25 mouse cellular contexts compared by ENCODE assay signal in genomic region chr11:79676483-79676967, GRCm38 (mm10).
A peak's percentile ranks its signal among the peaks of the same experiment; 100 is the strongest.
DNase-seq lines count a peak whose midpoint lies in the region; ATAC-seq lines count a peak whose summit lies in the region.
"Had no signal": no experiment of that assay in that cellular context is flagged by ENCODE, and none has a peak within 500 bp of the region (broad histone marks: within the 10 kb centered on the region; RNA-seq: fewer than 3 reads in every experiment).

No protein-coding gene starts in this region.

- WGBS in hindbrain, embryonic 13.5 days, result 68% methylated on average over 2 of the region's 2 CpGs
- 77% methylated on average over 2 of the region's 2 CpGs for WGBS in hindbrain, embryonic 11.5 days
- WGBS in midbrain, embryonic 12.5 days, result 87% methylated on average over 2 of the region's 2 CpGs
- 70% methylated on average over 2 of the region's 2 CpGs for whole genome bisulfite sequencing in midbrain, embryonic 14.5 days
- 90% methylated on average over 2 of the region's 2 CpGs for WGBS in limb, embryonic 13.5 days

- no peak overlapping the region for H3K4me3 ChIP-seq in hindbrain, embryonic 13.5 days
- H3K4me3 ChIP-seq in hindbrain, embryonic 11.5 days (ENCODE audit: low read depth, low read length), result no peak overlapping the region
- no peak overlapping the region for H3K4me3 ChIP-seq in midbrain, embryonic 12.5 days
- H3K4me3 ChIP-seq in midbrain, embryonic 14.5 days (replicated peaks; ENCODE audit: low read depth, low read length), result no peak overlapping the region
- H3K4me3 ChIP-seq in limb, embryonic 13.5 days, result no peak overlapping the region
- H3K4me3 ChIP-seq: forebrain, embryonic 15.5 days; heart, embryonic 15.5 days; lung, embryonic 15.5 days; midbrain, embryonic 10.5 days had no signal

- DNase-seq in hindbrain, embryonic 11.5 days (ENCODE audit: low spot score), result no peak
- no peak for DNase-seq in midbrain, embryonic 14.5 days
- DNase-seq in c-Kit-positive CD71-positive TER-119-positive erythroid progenitor cells, embryonic 14.5 days (ENCODE audit: low spot score), result no peak
- DNase-seq: adrenal gland, postnatal 10 days; B cell, adult 2 months; cerebellum, postnatal 10 days; gastrocnemius, postnatal 36 days; heart, postnatal 4 days; layer of hippocampus, postnatal 36 days; retina, postnatal 1 day; right cerebral cortex, postnatal 4 days; thymus, postnatal 25 days had no signal

- no peaks in the 10 kb centered on the region for H3K9me3 ChIP-seq in hindbrain, embryonic 13.5 days
- H3K9me3 ChIP-seq in hindbrain, embryonic 11.5 days (ENCODE audit: control insufficient read depth, low read length), result no peaks in the 10 kb centered on the region
- H3K9me3 ChIP-seq in midbrain, embryonic 12.5 days, result no peaks in the 10 kb centered on the region
- no peaks in the 10 kb centered on the region for H3K9me3 ChIP-seq in midbrain, embryonic 14.5 days (ENCODE audit: control insufficient read depth, low read length)
- H3K9me3 ChIP-seq in limb, embryonic 13.5 days, result no peaks in the 10 kb centered on the region
- H3K9me3 ChIP-seq: forebrain, embryonic 15.5 days; heart, embryonic 15.5 days; lung, embryonic 15.5 days; midbrain, embryonic 10.5 days had no signal

- H3K4me1 ChIP-seq in hindbrain, embryonic 13.5 days (replicated peaks), result peaks cover 60% of the 10 kb centered on the region
- H3K4me1 ChIP-seq in hindbrain, embryonic 11.5 days (replicated peaks; ENCODE audit: control insufficient read depth, insufficient read depth, low read length), result 0 out of 2 replicates have a peak, but pooled peaks cover 3% of the 10 kb centered on the region
- peaks cover 23% of the 10 kb centered on the region for H3K4me1 ChIP-seq in midbrain, embryonic 12.5 days
- peaks cover 24% of the 10 kb centered on the region for H3K4me1 ChIP-seq in midbrain, embryonic 14.5 days (ENCODE audit: control insufficient read depth, insufficient read depth, low read length)
- peaks cover 60% of the 10 kb centered on the region for H3K4me1 ChIP-seq in limb, embryonic 13.5 days

- H3K27ac ChIP-seq in hindbrain, embryonic 13.5 days, result peak overlapping the region; percentile 76; the same call in 1 of the 2 replicates
- no peak overlapping the region for H3K27ac ChIP-seq in hindbrain, embryonic 11.5 days (ENCODE audit: low read depth, low read length)
- H3K27ac ChIP-seq in midbrain, embryonic 12.5 days (replicated peaks), result peak overlapping the region; percentile 31; the same call in 1 of the 2 replicates
- H3K27ac ChIP-seq in midbrain, embryonic 14.5 days (replicated peaks; ENCODE audit: low read depth, low read length), result no peak overlapping the region
- peak overlapping the region; percentile 53; the same call in 1 of the 2 replicates for H3K27ac ChIP-seq in limb, embryonic 13.5 days
- H3K27ac ChIP-seq: forebrain, embryonic 15.5 days; heart, embryonic 15.5 days; liver, embryonic 14.5 days; lung, embryonic 15.5 days; macrophage; stomach, postnatal 0 days had no signal

- H3K27me3 ChIP-seq in hindbrain, embryonic 13.5 days, result no peaks in the 10 kb centered on the region
- no peaks in the 10 kb centered on the region for H3K27me3 ChIP-seq in hindbrain, embryonic 11.5 days (ENCODE audit: control insufficient read depth, insufficient read depth, low read length)
- H3K27me3 ChIP-seq in midbrain, embryonic 12.5 days, result no peaks in the 10 kb centered on the region
- H3K27me3 ChIP-seq in midbrain, embryonic 14.5 days (ENCODE audit: control insufficient read depth, insufficient read depth, low read length), result no peaks in the 10 kb centered on the region
- no peaks in the 10 kb centered on the region for H3K27me3 ChIP-seq in limb, embryonic 13.5 days
- H3K27me3 ChIP-seq: forebrain, embryonic 15.5 days; lung, embryonic 15.5 days; Patski had no signal

- peak overlapping the region; percentile 46; the same call in 1 of the 2 replicates for H3K9ac ChIP-seq in hindbrain, embryonic 13.5 days
- no peak overlapping the region for H3K9ac ChIP-seq in hindbrain, embryonic 11.5 days (ENCODE audit: low read depth, low read length)
- H3K9ac ChIP-seq in midbrain, embryonic 12.5 days (replicated peaks), result no peak overlapping the region; the same call in 1 of the 2 replicates
- H3K9ac ChIP-seq in midbrain, embryonic 14.5 days (replicated peaks; ENCODE audit: low read length), result no peak overlapping the region
- H3K9ac ChIP-seq in limb, embryonic 13.5 days, result no peak overlapping the region
- H3K9ac ChIP-seq: forebrain, embryonic 15.5 days; heart, embryonic 15.5 days; liver, embryonic 14.5 days; lung, embryonic 15.5 days had no signal

- ATAC-seq in hindbrain, embryonic 13.5 days (ENCODE audit: low FRiP score), result no peak
- ATAC-seq in hindbrain, embryonic 11.5 days (ENCODE audit: low FRiP score), result no peak
- ATAC-seq in midbrain, embryonic 12.5 days (ENCODE audit: low FRiP score, low read depth), result no peak
- no peak for ATAC-seq in midbrain, embryonic 14.5 days (ENCODE audit: low FRiP score, low TSS enrichment)
- peak; percentile 81 for ATAC-seq in CD4-positive, CD25-positive, alpha-beta regulatory T cell, adult 4 months
- no peak for ATAC-seq in limb, embryonic 13.5 days (ENCODE audit: low FRiP score, low read depth)
- ATAC-seq in erythroblast, adult 5-6 weeks (replicated peaks; ENCODE audit: low FRiP score, poor library complexity, severe bottlenecking), result no peak
- ATAC-seq: forebrain, embryonic 15.5 days; Patski had no signal

- H3K4me2 ChIP-seq in hindbrain, embryonic 13.5 days, result no peak overlapping the region
- no peak overlapping the region for H3K4me2 ChIP-seq in hindbrain, embryonic 11.5 days (replicated peaks; ENCODE audit: low read depth, low read length)
- H3K4me2 ChIP-seq in midbrain, embryonic 12.5 days (replicated peaks), result no peak overlapping the region
- no peak overlapping the region for H3K4me2 ChIP-seq in midbrain, embryonic 14.5 days (ENCODE audit: low read length)
- no peak overlapping the region for H3K4me2 ChIP-seq in limb, embryonic 13.5 days (replicated peaks)
- H3K4me2 ChIP-seq: forebrain, embryonic 15.5 days; heart, embryonic 15.5 days; lung, embryonic 15.5 days had no signal

- H3K36me3 ChIP-seq in hindbrain, embryonic 13.5 days, result peaks cover 7% of the 10 kb centered on the region
- no peaks in the 10 kb centered on the region for H3K36me3 ChIP-seq in hindbrain, embryonic 11.5 days (ENCODE audit: control insufficient read depth, insufficient read depth, low read length)
- H3K36me3 ChIP-seq in midbrain, embryonic 12.5 days, result no peaks in the 10 kb centered on the region
- peaks cover 9% of the 10 kb centered on the region for H3K36me3 ChIP-seq in midbrain, embryonic 14.5 days (ENCODE audit: control insufficient read depth, insufficient read depth, low read length)
- no peaks in the 10 kb centered on the region for H3K36me3 ChIP-seq in limb, embryonic 13.5 days
- H3K36me3 ChIP-seq: forebrain, embryonic 15.5 days; heart, embryonic 15.5 days; lung, embryonic 15.5 days had no signal

Comparison
In these comparisons a context has a peak if more than half of its experiments do, and no peak if none do; other contexts are left out.
1. H3K27ac ChIP-seq: peak in hindbrain, embryonic 13.5 days (single experiment), midbrain, embryonic 12.5 days (single experiment) and limb, embryonic 13.5 days (single experiment); none in hindbrain, embryonic 11.5 days (single experiment) and midbrain, embryonic 14.5 days (single experiment).